Mouse (Mus musculus) liver, adult 2 months (tissue): ENCODE measurements around the gene Haus4.
A peak's percentile ranks its signal among the peaks of the same experiment; 100 is the strongest.

Source experiments
- CTCF ChIP-seq: fragments of 200-500 bp; IDR thresholded peaks from 2 replicates; pipeline ENCODE4 v1.5.1; 2011; ENCODE audit warnings: low read depth, low read length, control low read depth
- POLR2A ChIP-seq: fragments of 200-500 bp; IDR thresholded peaks from 2 replicates; pipeline ENCODE4 v1.6.1; 2011; ENCODE audit warnings: low read length, control low read depth; ENCODE audit not compliant: insufficient read depth; ENCODE audit errors: extremely low read depth

DNA sequence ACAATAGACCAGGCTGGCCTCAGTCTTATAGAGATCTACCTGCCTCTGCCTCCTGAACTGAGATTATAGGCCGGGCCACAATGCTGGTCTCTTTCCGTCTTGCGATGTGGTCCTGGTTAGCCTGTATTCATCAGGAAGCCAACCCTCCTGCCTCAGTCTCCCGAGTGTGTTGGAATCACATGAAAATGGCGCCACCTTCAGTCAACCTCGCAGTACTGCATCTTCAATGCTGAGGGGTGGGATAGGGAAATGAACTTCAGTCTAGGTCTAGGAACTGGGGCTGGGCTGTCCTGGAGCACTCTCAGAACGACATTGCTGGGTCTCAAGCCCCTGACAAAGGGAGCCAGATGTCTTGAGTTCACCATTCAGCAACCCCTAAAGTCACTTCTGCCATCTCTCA lies 42.7 kb upstream of the Haus4 start:
- TF ChIP-seq CTCF (peak; percentile 78), POLR2A (no peak)
